Mouse (Mus musculus) adrenal gland, postnatal 4 days (tissue): ENCODE measurements around the gene Trim9. TPM values are rescaled to one million over a fixed set of nuclear protein-coding genes. Genes with fewer than 3 reads are reported as not detected.

Source experiments
- DNase-seq, 2 experiments: peaks; one replicate each; pipeline ENCODE4 v3.0.0; 2021 to 2022; ENCODE audit warnings: low spot score in 2 of 2, mixed read lengths in 2 of 2
- total RNA-seq, 2 experiments: library from RNA; stranded (reverse); gene quantifications; 2 replicates each; pipeline ENCODE4 v1.2.3; 2021

The Trim9 gene
- total RNA-seq, 2 experiments from 2014 or later: 7.2 to 8.1 TPM

DNA sequence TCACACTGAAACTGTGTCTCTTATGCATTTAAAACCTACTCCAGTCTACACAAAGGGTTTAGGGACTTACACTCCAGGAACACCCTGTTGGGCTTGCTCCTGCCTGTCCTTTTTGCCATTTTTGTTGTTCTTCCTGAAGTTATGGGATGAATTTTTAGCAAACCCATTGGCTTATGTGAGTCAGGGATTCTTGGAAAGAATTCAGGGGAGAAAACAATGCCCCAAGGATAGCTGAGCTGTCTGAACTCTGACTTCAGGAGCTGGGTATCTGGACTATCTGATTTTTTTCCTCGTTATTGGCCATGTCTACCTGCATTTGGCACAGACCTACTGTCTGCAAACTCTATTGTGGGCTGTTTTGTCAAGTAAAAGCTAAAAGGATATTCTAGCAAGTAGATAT lies 20.5 kb downstream of the Trim9 start:
- no peak for DNase-seq

DNA sequence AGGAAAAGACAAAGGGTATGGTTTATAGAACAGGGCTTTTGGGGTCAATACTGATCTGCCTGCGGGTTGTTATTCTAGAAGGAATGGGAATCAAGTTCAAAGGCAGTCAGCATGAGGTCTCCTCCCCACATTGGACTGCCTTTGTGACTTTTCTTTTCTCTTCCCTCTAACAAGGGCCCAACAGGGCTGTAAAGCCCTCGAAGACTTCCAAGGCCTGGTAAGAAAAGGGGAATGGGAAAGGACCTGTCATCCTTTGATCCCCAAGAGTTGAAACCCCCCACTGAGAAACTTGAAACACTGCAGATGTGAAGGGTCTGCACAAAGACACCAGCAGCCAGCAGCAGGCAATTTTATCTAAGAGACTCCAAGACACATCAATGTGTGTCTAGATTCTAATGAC lies 21.0 kb downstream of the Trim9 start:
- no peak for DNase-seq

DNA sequence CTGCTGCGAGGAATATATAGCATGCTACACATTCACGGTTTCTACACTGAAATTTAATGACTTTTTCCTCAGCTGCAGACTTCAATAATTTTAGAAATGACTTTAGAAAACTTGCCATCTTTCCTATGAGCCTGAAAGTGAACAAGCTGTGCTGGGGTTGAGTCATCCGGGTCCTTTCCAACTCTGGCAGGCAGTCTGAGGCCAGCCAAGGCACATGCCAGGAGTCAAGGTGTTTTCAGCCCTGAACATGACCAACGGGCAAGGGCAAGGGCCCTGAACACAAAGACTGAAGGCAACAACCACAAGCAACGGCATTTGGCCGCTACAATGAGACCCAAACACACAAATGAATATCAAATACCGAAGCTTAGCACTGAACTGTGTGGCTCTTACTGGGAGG lies 21.6 kb downstream of the Trim9 start:
- DNase-seq: no peak

DNA sequence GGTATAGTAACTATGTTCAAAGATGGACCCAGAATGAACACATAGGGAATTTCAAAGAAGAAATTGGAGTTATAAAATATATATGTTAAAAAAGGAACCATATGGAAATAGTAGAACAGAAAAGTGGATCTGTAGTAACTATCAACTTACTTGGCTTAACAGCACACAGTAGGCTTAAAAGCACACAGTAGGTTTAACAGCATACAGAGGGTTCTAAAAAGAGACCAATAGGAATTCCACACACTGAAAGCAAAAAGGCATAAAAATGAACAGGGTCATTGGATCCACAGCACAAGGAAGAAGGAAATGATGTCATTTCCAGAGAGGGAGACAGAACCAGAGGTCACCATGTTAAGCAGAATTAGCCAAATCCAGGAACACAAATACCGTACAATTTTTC lies 24.6 kb downstream of the Trim9 start:
- DNase-seq: no peak

DNA sequence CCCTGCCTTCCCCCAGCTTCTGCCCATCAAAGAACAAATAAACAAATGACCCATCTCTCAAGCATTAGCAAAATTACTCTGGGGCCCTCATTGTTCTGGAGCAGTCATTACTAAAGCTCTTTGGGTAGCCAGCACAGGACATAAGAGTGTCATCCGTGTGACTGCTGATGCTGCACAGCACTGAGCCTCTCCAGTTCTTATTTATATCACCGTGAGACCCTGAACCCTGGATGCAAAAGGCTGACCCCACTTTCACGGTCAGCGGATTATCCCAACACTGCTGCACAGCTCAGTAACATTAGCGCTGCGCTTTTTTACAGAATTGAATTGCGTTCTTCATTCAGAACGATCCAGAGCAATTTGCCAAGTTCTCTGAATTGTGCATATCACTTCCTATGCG lies 31.3 kb downstream of the Trim9 start:
- no peak for DNase-seq

DNA sequence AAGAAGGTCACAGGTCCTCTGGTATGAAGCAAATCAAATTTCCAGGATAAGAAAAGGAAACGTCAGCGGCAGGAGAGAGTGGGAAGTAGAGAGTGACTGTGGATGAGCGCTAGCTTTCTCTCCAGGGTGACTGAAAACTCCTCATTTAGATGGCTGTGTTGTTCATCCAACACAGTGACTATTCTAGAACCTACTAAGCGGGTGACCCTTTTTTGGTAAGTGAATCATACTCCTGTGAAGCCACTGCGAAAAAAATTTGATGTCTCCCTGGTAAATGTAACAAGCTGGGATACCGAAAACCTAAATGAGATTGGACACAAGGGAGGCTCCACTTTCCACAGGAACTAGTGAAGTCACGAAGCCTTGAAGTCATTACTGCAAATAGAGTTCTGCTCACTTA lies 39.5 kb downstream of the Trim9 start:
- no peak for DNase-seq

DNA sequence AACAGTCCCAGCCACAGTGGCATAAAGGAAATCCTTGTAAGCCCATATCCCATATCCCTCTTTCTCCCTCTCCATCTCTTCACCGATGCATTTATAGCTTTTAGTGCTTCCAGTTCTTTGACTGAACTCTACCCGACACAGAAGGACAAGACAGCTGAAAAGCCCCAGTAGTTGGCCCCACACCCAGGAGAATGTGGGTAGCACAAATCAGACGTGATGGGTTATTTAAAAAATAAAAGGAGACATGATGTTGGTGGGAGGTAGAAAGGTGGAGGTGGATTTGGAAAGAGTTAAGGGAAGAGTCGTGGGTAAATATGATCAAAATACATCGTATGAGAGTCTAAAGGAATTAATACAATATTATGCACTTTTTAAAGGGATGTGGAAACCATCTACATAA lies 40.4 kb downstream of the Trim9 start:
- no peak for DNase-seq

DNA sequence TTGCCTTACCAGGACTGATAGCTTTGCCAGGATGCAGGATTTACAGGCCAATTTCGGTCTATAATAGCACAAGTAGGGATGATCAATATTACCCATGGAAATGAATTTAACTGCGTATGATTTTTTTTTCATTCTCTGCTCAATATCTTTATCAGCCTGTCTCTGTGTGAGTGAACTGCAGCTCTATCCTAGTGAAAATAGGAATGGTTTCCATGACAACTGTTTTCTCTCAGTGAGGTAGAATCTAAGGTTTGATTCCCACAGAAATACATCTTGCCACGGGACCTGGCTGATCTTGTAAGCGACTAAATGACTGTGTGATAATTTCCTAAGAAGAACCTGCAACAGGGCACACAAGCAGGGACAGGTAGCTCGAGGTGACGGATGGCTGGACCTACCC lies 43.4 kb downstream of the Trim9 start:
- DNase-seq: no peak

DNA sequence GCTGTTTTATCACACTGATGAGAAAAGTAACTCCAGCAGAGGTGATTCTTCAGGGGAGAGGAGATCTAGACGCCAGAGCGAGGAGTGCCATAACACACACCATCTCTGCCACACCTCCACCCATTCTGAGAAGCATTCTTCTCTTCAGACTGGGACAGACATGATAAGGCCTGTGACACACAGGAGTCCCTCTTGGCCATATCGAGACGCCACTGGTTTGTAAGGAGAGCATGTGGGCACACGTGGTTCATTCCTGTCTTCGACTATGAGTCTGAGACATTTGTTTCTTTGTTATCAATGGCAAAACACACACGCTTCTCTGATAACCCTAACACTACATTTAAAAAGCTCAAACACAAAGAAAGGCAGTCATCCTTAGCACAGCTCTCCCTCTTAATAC lies 43.9 kb downstream of the Trim9 start:
- no peak for DNase-seq

DNA sequence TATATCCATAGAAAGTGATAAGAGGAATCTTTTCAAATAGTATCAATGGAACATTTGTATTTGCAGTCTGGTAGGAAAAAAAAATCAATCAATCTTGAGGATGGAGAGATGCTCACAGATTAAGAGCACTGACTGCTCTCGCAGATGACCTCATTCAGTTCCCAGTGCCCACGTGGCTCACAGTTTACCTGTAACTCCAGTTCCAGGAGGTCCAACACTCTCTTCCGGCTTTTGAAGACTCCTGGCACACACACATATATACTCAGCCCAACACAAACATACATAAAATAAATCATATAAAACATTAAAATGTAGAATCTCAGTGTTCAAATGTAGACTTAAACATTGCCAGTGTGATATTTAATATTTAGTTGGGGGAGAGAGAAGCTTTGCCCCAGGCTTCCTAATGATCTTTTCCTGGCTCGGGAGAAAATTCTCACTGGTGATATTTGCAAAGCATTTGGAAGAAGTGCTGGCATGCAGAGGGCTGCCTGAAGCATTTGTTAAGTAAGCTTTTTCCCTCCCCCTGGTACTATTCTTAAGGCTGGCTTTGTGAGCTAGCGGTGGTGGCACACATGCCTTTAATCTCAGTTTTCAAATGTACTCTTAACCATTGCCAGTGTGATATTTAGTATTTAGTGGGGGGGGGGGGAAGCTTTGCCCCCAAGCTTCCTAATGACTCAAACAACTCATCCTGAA lies 45.2 kb downstream of the Trim9 start:
- DNase-seq: no peak

DNA sequence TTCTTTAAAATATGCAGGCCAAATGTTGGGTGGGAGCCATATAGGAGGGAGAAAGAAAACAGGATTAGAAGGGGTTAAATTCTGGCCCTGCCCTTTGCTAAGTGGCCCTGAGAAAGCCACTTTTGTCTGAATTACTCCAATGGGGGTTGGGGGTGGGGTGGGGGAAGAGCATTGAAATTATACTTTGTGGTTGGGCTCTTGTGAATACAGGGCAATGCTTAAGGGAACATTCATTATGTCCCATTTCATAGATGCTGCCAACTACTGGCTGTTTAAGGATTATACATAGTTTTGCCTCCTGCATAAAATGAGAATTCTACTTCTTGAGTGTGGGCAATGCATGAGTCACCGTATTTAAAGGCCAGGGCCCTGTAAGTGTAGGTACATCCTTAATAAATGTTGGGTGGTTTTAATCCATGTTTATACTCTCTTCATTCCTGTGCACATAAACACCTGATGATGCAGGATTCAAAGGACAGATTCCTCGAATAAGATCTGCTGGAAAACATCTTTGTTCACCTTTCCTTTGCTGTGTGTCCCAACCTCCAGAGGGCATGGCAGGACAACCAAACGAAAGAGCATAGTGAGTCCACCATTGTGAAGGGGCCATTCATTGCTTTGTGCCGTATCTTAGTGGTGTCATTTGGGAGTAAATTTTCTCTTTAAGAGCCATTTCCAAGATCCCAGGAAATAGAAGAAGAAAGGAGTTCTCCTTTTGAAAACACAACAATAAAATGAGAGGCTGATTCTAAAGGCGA lies 53.3 kb downstream of the Trim9 start:
- no peak for DNase-seq

DNA sequence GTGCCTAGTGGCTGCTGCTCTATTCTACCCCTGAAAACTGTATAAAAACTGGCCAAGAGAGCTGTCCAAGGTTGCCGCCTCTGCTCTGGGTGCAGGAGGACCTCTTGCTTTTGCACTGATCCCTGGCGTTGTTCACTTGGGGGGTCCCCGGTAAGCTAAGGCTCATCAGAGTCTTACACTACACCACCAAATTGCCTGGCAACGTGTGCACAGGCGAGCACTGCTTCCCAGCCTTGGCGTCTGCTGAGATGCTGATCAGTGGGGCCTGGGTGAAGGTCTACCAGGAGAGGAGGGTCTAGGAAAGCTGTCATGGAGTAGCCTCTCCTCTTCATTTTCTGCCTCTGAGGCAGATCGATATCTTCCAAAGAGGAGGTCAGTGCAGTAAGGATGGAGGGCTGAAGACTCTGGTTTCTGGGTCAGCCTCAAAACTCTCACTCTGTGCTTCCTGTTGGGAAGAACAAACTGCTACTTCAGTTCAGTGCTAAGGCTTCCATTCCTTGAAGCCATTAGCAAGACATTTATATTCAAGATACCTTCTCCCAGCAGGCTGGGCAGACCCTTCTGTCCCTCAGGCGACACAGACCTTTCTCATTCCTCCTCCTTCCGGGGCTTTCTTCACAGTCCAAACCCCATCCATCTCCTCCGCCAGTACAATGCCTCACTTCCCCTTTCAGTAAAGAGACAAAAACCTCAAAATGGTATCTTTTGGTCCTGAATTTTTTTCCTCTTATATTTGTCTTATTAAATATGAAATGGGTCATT lies 54.1 kb downstream of the Trim9 start:
- DNase-seq: no peak

DNA sequence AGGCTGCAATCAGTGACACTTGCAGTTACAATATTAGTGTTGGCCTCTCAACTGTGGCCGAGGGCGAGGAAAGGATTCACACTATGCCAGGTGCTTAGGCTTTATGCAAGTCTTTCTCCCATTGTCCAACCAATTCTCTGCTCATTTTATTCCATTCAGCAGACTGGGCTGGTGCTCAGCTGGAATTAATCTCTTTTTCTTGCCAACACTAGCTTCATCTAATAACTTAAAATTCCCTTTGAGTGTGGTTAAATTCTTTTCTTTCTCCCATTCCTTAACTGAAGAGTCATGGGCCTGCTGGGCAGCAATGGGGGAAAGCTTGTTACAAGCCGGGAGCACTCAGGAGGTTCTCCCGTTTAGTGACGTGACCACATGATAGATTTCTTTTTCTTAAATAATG lies 61.9 kb downstream of the Trim9 start:
- no peak for DNase-seq

DNA sequence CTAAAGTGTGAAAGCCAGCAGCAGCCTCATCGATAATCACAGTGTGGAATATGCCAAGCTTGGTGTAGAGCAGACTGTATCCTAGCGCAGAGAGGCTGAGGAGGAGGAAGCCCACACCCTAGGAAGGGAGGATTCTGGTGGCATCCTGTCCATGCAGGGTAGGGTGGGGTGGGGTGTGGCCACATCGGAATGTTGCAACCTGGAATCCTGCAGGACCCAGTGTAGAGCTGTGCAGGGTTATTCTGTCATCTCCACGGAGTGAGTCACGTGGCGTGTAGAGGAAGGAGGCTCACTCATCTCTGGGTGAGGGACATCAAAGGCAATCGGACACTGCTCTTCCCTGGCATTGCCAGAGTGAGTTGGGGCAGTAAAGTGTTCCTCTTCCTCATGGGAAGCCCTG lies 62.4 kb downstream of the Trim9 start:
- no peak for DNase-seq

DNA sequence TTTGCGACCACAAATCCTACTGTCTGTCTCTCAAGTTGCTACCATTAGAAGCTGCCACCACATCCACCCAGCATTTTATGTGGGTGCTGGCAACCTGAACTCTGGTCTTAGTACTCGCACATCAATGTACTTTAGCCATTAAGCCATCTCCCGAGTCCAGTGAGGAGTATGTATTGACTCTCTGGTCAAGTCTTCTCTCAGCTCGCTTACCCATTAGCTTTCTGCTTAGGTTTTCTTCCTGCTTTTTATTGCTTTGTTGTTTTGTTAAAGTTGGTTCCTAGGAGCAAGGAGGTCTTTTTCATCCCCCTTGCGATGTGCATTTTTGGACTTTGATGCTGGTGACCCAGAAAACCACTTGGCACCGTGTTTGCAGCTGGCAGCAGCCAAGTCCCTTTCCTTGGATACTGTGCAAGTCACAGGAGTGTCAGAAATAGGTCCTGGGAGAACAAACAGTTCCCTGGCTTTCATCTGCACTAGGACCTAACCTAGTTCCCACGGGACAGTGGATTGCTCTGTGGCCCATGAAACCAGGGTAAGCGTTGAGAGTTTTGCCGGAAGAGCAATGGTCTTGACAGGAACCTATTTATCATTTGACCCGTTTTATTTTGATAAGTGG lies 64.2 kb downstream of the Trim9 start:
- no peak for DNase-seq

DNA sequence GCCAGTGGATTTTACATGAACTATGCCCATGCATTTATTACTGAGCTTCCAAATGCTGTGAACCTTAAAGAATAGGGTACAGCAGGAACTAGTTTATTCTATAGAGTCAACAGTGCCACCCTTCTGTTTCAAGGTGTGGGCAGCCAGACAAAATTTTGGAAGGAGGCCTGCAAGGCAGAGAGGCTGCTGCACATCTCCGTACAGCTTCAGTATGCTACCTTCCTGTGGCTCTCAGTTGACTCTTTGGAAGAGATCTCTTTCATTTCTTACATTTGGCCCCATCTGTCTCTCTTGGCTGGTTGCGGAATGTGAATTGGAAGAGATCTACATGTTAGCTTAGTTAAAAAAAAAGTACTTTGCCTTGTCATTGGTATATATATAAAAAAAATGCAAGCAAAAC lies 66.5 kb downstream of the Trim9 start:
- no peak for DNase-seq

DNA sequence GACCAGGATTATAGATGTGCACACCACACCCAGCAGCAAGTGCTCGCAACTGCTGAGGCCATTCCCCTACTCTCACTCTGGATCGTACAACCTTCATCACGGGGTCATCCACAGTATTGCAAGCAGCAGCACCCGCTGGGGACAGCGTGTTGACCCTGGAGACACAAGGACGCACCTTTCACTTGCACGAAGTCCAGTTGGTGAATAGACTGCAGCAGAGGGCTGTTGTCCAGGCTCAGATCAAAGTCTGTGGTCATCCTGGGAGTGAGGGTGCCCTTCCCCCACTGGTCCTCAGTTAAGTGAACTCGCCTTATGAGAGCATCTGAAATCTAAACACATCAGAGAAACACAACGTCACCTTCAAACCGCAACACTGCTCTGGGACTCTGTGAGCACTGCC lies 67.0 kb downstream of the Trim9 start:
- DNase-seq: no peak

DNA sequence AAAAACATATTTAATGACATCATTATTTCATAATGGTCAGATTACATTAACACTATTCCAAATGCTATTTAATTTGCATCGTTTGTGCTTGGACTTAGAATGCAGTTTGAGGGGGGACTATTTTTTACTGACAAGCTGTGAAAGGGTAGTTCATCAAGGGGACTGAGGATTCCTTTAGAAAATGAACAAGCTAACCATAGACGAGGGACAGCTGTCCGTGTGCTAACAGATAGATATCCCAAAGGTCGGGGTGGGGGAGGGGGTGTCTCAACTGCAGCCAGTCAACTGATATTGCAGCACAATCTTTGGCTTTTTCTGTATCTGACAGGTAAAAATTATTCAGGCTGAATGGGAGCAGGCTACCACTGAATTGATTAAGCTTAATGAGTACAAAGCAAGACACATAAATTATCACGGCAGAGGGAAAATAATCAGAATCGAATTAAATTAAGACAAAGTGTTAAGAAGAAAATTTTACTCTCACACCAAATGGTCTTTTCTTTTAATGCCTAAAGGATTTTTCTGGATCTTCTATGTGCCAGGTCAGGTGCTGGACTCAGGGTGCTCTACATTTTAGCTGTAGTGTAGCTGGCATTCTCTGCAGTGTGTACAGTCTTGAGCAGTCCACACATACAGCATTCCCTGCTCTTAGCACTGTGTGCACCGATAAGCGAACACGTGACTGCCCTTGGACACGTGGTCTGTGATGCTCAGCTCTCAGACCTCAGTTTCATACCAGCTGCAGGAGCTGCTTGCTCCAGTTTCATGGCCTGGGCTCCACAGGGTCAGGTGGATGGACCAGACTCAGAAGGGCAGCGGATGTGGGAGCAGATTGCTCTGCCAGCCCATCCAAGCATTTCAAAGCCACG lies 70.1 kb downstream of the Trim9 start:
- DNase-seq: no peak

DNA sequence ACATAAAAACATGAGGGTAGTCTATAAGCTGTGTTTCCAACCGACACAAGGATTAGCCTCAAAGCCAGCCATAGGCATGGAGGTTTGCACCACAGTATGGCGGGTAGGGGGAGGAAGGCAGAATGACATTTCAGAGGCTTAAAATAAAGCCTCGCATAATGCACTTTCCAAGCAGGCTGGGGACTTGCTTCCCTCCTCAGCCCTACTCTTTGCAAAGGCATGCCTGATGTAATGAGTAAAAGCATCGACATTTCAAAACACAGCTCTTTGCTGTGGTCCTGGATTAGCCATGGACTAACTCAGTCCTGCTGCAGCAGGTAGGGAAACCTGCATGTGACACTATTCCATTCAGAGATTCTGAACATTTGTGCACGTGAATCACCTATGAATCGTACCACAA lies 77.7 kb downstream of the Trim9 start:
- DNase-seq: no peak

DNA sequence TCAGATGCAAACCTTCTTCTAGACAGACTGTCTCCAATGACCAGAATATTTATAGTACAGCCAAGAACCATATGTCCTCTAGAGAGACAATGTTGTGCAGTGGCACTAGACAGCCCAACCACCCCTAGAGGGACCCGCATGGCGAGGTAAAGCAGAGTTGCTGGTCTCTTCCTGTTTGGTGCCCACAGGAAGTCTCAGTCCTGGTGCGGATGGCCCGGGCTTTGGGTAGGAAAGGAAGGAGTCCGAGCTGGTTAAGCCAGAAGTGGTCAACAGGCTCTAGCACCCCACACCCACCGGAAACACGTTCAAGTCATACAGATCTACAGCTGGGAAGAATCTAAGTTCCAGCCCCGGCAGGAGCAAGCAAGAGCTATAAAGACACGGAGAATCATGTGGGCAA lies 80.1 kb downstream of the Trim9 start:
- DNase-seq: no peak

DNA sequence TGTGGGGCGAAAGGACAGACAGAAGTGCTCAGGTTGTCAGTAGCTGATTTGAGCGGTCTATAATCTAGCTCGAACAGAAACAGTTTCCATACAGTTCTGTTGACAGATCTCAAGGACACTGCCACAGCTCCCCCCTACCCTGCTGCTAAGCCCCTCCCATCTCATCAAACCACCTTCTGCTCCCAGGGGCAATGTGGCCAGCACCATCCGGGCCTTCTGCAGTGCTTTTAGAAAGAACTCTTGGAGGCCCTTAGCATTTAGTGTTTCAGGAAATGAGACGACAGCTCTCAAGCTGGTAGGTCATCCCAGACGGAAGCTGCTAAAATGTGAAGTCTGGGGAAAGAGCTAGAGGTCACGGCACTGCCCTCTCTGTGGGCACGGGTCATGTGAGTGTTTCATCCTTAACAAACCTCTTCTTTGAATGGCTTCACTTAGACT lies 80.9 kb downstream of the Trim9 start:
- DNase-seq: no peak
